Mouse (Mus musculus) thymus, postnatal 4 days (tissue): ENCODE results near the gene Msantd1.
"Not testable (repeated sequence)": the region's sequence is repeated elsewhere in the genome, so short reads cannot be mapped to it uniquely, and the experiment has no call there.

Experiments
- DNase-seq: peaks from one replicate; pipeline ENCODE4 v3.0.0; 2021

Msantd1 gene

DNA sequence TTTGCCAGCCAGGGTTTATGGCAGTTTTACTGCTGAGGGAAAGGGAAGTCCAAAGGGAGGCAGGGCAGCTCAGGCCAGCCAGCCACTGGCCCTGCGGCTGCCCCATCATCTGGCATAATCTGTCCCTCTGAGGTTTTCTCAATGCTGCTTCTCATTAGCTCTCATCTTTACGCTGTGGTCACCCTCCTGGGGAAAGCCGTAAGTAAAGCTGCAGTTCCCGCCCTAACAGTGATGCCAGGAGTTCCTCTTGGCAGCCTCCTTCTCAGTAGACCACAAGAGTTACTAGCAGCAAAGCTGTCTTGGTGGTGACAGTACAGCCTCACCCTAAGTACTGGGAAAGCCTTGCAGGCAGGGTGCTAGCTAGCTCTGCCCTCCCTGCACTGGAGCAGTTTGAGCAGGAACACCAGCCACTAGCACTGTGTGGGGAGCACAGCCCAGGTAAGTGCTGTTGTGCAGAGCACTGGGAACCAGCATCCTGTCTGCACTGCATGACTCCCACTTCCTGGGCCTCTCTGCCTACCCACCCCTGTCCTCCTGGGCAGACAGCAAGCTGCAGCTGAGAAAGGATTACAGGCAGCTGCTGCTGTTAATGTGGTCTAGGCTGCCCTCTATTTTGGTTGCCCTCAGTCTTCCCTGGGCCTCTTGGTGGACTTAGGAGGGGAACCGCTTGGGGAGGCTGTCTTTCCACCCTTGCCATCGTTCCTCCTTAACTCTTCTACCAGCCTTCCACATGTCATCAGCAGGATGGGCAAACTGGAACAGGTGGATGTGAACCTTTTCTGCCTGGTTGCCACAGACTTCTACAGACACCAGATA lies at the start of gene Msantd1:
Gene Msantd1 (plus strand): TSS at position 103 of the 816 bp plus-strand sequence.
- DNase-seq = peak; percentile 65

GRCm38 (mm10) chr5:34865367-34865766 lies 42.4 kb upstream of the Msantd1 start:
- DNase-seq = no peak

DNA sequence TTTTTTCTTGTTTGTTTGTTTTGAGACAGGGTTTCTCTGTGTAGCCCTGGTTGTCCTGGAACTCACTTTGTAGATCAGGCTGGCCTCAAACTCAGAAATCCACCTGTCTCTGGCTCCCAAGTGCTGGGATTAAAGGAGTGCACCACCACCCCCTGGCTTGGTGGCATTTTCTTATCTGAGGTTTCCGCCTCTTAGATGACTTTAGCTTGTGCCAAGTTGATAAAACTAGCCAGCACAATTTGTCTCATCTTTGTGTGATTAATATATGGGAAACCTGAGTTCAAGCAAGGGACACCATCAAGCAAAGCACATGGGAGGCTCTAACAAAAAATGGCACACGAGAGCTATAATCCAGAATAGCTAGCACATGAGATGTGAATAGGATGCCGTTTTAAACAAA lies 27.5 kb upstream of the Msantd1 start:
- DNase-seq = not testable (repeated sequence)

DNA sequence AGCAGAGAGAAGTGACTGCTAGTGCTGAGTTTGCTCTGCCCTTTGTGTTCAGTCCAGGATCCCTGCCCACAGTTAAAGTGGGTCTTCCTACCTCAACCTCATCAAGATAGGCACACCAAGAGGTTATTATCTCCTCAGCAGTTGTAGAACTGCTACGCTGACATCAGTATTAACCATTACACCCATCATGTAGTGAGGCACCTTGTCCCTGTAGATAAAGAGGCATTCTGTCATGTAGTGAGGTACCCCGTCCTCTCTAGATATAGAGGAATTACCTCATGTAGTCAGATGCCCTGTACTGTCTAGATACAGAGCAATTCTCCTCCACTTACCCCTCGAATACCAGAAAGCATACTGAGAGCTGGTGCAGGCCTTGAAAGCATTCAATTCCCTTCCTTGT lies 26.8 kb upstream of the Msantd1 start:
- DNase-seq = no peak

- DNase-seq = peak; percentile 38
These were observed 22.6 kb upstream of the Msantd1 start for GRCm38 (mm10) chr5:34885250-34885649.

GRCm38 (mm10) chr5:34889252-34889651 lies 18.6 kb upstream of the Msantd1 start:
- no peak for DNase-seq

GRCm38 (mm10) chr5:34896697-34897453 lies 10.9 kb upstream of the Msantd1 start:
- DNase-seq = no peak

DNA sequence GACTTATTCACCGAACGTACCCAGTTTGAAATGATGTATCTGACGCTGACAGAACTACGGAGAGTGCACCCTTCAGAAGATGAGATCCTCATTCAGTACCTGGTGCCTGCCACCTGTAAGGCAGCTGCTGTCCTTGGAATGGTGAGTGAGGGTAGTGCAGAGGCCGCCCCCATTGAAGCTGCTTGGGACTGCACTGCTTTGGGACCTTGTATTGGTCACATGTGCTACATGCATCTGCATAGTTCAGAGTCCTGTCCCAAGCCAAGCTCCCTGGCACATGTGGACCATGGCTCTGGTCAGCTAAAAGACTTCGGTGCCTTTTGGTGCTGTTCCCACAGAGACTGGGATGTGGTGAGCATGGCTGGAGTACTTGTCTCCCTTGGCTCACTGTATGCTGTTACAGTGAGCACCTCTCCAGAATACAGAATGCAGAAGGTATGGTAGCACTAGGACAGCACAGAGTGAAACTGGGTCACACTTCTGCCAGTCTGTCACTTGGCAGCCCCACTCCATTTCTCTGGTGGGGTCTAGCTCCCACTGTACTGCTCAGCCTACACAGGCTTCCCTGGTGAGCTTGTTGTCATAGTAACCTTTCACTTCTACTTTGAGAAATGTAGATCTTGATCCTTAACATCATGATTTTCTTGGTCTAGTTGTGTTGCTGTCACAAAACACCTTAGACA lies 7.9 kb upstream of the Msantd1 start:
- no peak for DNase-seq

- no peak for DNase-seq
These were observed 5.4 kb upstream of the Msantd1 start for GRCm38 (mm10) chr5:34902371-34902770.

GRCm38 (mm10) chr5:34902811-34903385 lies 4.9 kb upstream of the Msantd1 start:
- no peak for DNase-seq

DNA sequence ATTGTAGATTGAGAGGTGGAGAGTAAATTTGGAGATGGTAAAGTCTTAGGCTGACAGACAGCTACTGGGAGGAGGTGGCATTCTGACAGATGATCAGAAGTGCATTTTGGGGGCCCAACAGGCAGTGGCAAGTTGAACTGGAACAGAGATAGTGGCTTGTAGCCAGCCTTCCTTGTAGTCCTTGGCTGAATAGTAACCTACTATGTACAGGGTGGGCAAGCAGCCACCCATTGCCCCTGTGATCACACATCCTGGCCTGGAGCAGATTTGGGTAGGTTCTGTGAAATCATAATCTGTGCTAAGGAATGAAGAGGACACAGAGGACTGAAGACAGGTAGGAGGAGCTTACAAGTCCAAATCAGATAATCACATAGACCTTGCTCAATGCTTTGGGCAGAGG lies 3.4 kb upstream of the Msantd1 start:
- DNase-seq = no peak

- no peak for DNase-seq
These were observed 582 bp upstream of the Msantd1 start for GRCm38 (mm10) chr5:34907230-34907629.

- DNase-seq = peak; percentile 64
These were observed 1.2 kb downstream of the Msantd1 start for GRCm38 (mm10) chr5:34908726-34909633.

DNA sequence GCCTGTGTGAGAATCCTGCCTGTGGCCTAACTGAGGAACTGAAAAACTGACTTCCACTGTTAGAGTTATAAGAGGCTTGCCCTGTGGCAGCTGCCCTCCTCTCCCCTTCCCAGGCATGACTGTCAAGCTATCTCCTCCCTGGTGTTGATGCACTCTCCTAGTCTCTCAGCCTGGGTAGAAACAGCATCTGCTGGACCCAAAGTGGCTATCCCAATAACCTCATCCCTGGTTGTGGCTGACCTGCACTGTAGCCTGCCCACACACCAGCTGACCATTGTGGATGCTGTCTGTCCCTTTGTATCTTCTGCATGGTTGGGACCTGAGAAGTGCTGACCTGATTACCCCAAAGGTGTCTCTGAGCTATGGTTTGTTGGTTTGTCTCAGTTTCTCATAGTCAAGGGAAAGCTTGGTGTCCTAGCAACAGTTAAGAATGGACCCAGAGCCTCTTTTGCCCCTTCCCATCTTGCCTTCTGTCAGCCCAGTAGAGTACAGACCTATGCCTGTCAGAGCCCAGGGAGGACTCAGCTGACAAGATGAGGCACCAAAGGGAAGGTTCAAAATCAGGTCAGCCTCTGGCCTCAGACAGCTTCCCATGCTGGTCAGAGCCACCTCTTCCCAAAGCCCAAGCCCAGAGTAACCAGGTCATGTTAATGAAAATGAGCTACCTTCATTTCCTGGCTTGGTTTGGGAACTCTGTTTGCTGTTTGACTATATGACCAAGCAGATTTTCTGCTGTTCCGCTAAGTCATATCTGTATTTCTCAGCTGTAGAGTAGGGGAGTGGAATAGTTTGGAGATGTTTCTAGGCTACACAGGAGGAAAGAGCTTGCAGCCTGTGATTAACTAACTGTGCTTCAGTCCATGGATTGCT lies 2.1 kb downstream of the Msantd1 start:
- no peak for DNase-seq

DNA sequence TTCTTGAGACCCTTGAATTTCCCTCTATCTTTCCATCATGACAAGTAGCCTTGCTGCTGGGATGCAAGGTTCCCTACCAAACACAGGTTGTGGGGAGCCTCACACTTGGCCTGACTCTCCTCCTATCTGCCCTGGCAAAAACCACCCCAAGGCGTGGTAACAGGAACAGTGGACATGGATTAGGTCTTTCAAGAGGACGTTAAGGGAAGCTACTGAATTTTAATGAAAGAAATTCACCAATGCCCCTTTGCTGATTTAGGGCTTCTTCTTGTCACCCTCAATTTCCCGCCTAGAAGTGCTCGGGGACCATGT lies 2.6 kb downstream of the Msantd1 start:
- DNase-seq = no peak

- peak; percentile 88 for DNase-seq
These were observed 8.0 kb downstream of the Msantd1 start for GRCm38 (mm10) chr5:34915801-34916200.

- no peak for DNase-seq
These were observed 9.4 kb downstream of the Msantd1 start for GRCm38 (mm10) chr5:34917234-34917655.

GRCm38 (mm10) chr5:34918785-34919184 lies 11.0 kb downstream of the Msantd1 start:
- DNase-seq = no peak

DNA sequence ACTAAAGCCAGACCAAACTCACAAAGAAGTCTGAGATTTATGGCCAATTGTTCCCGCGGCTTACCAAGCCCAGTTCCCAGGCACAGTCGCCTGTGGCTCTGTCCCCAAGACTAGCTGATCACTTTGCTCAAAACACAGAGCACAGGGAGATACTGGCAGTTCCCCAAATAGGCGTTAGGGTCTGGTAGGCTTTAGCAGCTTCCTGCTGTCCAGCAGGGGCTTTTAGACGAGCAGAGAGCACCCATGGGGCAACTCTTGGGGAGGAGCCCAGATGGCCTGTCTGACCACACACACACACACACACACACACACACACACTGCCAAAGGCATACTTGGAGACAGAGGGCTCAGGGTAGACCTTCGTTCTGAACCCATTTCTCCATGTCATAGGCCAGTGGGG lies 14.7 kb downstream of the Msantd1 start:
- DNase-seq = no peak

- DNase-seq = no peak
These were observed 16.1 kb downstream of the Msantd1 start for GRCm38 (mm10) chr5:34923920-34924319.

- no peak for DNase-seq
These were observed 16.7 kb downstream of the Msantd1 start for GRCm38 (mm10) chr5:34924519-34924918.
